Mouse (Mus musculus) T-helper 1 cell (primary cell): ENCODE data around the gene Hmgn2.

Experiments used
- in situ Hi-C: fragments of 300-600 bp; cut with MboI, MseI; formaldehyde crosslinking; loops from one replicate; pipeline ENCODE4 v1.15.1; 2025; ENCODE audit warnings: high pct_unique_total_duplicates

Gene Hmgn2

DNA sequence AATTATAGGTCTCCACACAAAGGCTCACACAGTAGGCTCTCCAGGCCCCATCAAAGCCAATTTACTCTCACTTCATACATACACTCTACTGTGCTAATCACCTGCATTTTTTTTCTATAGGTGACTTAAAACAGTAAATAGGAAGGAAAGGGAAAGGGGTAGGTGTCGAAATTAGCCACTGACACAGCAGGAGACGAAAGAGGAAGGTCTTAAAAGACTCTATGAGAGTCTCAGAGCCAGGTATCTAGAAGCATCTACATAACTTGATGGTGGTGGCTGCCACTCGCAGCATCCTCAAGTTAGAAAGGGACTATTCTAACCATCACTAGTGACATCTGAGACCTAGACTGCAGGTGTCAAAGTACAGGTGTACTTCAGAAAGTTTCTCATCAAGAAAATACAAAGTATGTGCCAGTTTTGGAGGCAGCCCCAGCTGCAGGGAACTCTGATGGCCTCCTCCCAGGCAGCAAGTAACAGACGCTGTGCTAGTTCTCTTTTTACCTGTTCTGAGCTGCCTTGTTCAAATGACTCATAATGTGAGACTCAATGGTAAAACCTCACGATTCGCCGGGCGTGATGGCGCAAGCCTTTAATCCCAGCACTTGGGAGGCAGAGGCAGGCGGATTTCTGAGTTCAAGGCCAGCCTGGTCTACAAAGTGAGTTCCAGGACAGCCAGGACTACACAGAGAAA lies 9.7 kb upstream of the Hmgn2 start:
- in situ Hi-C loops: no loop called here

DNA sequence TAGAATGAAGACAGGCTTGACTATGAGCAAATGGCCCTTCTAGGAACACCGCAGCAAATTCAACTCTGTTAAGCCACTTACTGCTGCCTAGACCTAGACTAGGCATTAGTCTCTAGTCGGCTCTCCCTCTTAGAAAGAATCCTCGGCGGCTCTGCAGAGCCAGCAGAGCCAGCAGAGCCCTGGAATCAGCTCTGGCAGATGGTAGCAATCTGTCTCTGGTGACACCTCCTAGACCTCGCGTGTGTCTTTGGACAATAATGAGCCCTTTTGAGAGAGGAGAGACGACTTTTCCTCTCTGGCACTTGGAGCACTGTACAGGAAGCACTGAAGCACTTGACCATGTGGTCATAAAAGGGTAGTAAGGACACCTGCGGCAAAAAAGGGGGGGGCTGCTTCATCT lies 3.3 kb upstream of the Hmgn2 start:
- in situ Hi-C loops: no loop called here

- in situ Hi-C loops: no loop called here
Measured at GRCm38 (mm10) chr4:133970876-133971275, 2.4 kb upstream of the Hmgn2 start.

GRCm38 (mm10) chr4:133970196-133970595 lies 1.7 kb upstream of the Hmgn2 start:
- in situ Hi-C loops: no loop called here

- in situ Hi-C loops: no loop called here
Measured at GRCm38 (mm10) chr4:133969114-133969770, 792 bp upstream of the Hmgn2 start.

- in situ Hi-C loops: no loop called here
Measured at GRCm38 (mm10) chr4:133967866-133968149, 642 bp downstream of the Hmgn2 start.

DNA sequence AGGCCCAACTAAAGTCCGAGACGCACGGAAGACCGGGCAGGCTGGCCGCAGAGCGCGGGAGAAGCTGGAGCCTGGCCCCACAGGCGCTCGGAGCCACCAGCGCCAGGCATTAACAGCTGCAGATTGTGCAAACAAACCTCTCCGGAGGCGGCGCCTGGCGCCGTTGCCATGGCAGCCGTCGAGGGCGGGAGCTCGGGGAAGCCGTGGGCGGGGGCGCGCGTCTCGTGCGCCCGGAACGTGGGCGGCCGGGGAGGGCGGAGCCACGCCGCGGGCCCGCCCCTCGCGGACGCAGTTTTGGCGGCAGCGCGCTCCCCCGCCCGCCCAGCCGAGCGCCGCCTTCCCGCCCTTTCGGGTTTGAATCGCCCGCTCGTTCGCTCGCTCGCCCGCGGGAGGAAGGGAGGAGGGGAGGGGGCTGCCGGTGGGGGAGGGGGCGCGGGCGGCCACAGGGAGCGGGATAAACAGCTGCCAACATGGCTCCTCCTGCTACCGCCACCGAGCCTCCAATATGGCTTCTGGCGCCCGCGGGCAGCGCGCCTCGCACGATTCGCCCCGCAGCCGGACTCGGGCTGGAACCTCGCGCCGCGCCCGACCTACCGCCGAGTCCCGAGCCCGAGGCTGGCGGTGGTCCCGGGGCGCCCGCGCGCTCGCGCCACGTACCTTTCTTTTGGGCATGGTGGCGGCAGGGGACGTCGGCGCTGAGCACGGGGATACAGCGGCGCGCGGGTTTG lies 1.1 kb downstream of the Hmgn2 start:
- in situ Hi-C loops: no loop called here

DNA sequence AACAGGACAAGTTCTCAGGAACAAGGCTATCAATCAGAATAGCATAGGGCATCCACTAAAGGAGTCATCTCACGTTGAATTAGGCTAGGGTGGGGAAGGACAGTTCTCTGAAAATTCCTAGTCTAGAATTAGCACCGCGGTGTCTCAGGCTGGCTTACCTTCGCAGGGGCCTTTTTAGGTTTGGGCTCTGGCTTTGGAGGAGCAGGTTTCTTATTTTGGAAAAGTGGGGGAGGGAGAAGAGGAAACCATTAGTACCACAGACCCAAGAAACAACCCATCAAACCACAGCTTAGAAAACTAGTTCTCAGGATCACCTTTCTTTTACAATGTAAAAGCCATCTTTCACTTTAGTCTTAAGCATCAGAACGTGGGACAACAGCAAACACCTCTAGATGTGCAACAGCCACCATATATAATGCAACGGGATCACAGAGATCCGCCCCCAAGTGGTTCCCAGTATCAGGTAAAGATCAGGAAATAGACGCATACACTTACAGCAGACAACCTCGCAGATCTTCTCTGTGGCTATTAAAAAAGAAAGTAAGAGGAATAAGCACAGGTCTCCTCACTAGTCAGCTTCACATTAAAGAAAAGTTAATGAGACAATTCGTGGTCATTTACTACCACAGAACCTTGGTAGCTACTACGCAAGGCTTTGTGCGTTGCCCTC lies 2.0 kb downstream of the Hmgn2 start:
- in situ Hi-C loops: no loop called here

DNA sequence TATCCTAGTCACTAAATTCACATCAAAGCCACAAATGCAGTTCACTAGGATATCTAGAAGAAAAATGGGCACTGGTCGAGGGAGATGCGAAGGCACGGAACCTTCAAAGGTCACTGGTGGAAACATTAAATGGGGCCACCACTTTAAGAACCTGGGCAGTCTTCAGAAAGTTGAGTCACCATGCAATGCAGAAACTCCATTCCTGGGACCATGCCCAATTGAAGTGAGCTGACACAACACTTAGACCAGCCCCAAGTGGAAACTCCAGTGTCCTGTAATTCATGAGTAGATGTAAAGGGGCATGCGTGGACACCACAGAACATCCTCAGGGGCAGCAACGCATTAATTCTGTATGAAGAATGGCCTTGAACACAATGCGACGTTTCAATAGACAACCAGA lies 5.9 kb downstream of the Hmgn2 start:
- in situ Hi-C loops: no loop called here

- in situ Hi-C loops: no loop called here
Measured at GRCm38 (mm10) chr4:133958884-133959283, 9.6 kb downstream of the Hmgn2 start.

GRCm38 (mm10) chr4:133956358-133956757 lies 12.1 kb downstream of the Hmgn2 start:
- in situ Hi-C loops: no loop called here

GRCm38 (mm10) chr4:133946736-133947135 lies 21.7 kb downstream of the Hmgn2 start:
- in situ Hi-C loops: no loop called here

- in situ Hi-C loops: no loop called here
Measured at GRCm38 (mm10) chr4:133943791-133944190, 24.7 kb downstream of the Hmgn2 start.

- in situ Hi-C loops: no loop called here
Measured at GRCm38 (mm10) chr4:133942679-133943078, 25.8 kb downstream of the Hmgn2 start.

GRCm38 (mm10) chr4:133941576-133941975 lies 26.9 kb downstream of the Hmgn2 start:
- in situ Hi-C loops: no loop called here

GRCm38 (mm10) chr4:133940386-133941260 lies 27.8 kb downstream of the Hmgn2 start:
- in situ Hi-C loops: no loop called here

DNA sequence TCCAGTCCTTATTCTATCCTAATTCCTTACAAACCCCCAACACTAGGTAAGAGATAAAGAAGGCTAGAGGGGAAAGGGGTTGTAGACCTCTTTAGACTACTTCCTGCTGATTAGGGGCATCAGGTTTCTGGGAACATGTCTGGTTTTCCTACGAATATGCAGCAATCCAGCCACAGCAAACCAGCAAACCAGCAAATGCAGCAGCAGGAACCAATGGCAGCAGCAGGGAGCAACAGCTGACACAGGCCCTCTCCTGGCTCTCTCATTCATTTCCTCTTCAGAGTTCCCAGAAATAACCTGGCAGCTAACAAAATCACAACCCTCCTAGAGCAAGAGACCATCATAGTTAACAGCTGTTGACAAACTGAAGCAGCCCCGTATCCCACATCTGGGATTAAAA lies 30.4 kb downstream of the Hmgn2 start:
- in situ Hi-C loops: no loop called here

DNA sequence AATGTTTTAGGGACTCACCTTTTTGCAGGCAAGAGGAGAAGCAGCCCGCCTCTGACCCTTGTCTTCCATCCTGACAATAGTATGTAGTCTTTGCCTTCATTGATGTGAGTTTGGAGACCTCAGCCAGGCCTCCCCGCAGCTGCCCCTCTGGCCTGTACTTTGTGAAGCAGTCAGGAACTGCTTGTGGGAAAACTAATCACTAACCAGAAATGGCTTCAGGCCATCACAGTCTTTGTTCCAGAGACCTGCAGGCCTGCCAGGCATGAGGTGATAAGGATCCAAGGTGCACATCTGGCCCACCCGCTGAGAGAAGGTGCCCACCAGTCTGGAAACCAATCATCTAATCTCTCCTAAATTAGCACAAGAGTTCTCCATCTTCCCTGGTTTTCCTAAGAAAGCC lies 36.7 kb downstream of the Hmgn2 start:
- in situ Hi-C loops: no loop called here

- in situ Hi-C loops: no loop called here
Measured at GRCm38 (mm10) chr4:133931349-133931748, 37.1 kb downstream of the Hmgn2 start.

- in situ Hi-C loops: no loop called here
Measured at GRCm38 (mm10) chr4:133929278-133929670, 39.2 kb downstream of the Hmgn2 start.

DNA sequence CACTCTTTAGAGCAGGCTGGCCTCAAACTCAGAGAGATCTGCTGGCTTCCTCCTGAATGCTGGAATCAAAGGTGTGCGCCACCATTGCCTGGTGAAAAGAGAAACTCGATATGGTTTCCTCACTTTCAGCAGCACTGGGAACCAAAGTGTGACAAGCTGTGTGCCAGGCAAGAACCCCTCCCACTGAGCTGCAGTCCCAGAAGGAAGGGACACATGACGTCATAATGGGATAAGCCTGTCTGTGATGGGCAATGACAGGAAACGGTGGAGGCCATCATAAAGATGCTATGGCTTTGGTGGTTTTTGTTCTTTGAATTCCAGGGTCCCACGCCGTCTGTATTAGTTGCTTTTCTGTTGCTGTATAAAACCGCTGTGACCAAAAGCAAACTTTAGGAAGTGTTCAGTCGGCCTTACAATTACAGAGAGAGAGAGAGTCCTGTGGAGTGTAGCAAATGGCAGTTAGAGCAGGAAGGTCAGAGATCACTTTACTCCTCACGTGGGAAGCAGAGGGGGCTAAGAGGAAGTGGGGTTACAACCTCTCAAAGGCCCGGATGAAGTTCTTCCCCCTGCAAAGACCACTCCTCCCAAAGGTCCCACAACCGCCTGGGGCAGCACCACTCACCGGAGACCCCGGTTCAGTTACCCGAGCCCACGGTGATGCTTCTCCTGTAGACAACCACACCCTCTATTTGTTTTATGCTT lies 39.7 kb downstream of the Hmgn2 start:
- in situ Hi-C loops: no loop called here
